Mouse (Mus musculus) lung, embryonic 14.5 days (tissue): Measurements from ENCODE around the gene Crybb2. TPM values are rescaled to one million over a fixed set of nuclear protein-coding genes. Genes with fewer than 3 reads are reported as not detected.

ENCODE experiments used
- ATAC-seq: fragments of 200-750 bp; cut with Nextera tagmentation; 2 replicates; pipeline ENCODE4 v1.8.0; 2017; ENCODE audit warnings: mild to moderate bottlenecking, moderate TSS enrichment, moderate library complexity; ENCODE audit not compliant: insufficient read depth
- DNase-seq: peaks from one replicate; pipeline ENCODE4 v3.0.0-alpha.2; 2015
- H3K27ac ChIP-seq: fragments of 300-500 bp; sonication (generic); 2 replicates; pipeline ENCODE4 v1.5.1; 2014; ENCODE audit warnings: low read depth, mild to moderate bottlenecking, moderate library complexity
- H3K27me3 ChIP-seq: fragments of 300-500 bp; sonication (generic); 2 replicates; pipeline ENCODE4 v1.6.1; 2014; ENCODE audit warnings: low read length, control low read depth; ENCODE audit not compliant: insufficient read depth
- H3K36me3 ChIP-seq: fragments of 300-500 bp; sonication (generic); 2 replicates; pipeline ENCODE4 v1.6.1; 2014; ENCODE audit warnings: control low read depth; ENCODE audit not compliant: insufficient read depth
- H3K4me1 ChIP-seq: fragments of 300-500 bp; sonication (generic); 2 replicates; pipeline ENCODE4 v1.6.1; 2014; ENCODE audit warnings: antibody characterized with exemption, control low read depth; ENCODE audit not compliant: insufficient read depth
- H3K4me2 ChIP-seq: fragments of 300-500 bp; sonication (generic); 2 replicates; pipeline ENCODE4 v1.6.1; 2014; ENCODE audit warnings: mild to moderate bottlenecking
- H3K4me3 ChIP-seq: fragments of 300-500 bp; sonication (generic); 2 replicates; pipeline ENCODE4 v1.5.1; 2014; ENCODE audit warnings: low read depth, low read length
- H3K9ac ChIP-seq: fragments of 300-500 bp; sonication (generic); 2 replicates; pipeline ENCODE4 v1.6.1; 2014
- H3K9me3 ChIP-seq: fragments of 300-500 bp; sonication (generic); 2 replicates; pipeline ENCODE4 v1.6.1; 2016; ENCODE audit warnings: low read depth, low read length, control low read depth
- CTCF ChIP-seq: IDR thresholded peaks from 2 replicates; pipeline ENCODE4 v1.5.1; 2016; ENCODE audit warnings: antibody characterized with exemption, low read depth
- WGBS: fragments of 180-500 bp; shearing (Covaris S2); extraction: QIAGEN DNeasy Blood & Tissue Kit; methylation state at CpG from one replicate; pipeline ENCODE4 v1.1.7; 2014; 5-methylcytosine and 5-hydroxymethylcytosine counted together
- polyA plus RNA-seq: library from polyadenylated mRNA; unstranded; fragments of >200 nt; fragmentation: Nextera tagmentation; extraction: Ambion mirVana; gene quantifications from 2 replicates; pipeline ENCODE4 v1.2.1, GENCODE M21; 2014

The Crybb2 gene
- polyA plus RNA-seq, 1 experiment from 2014 or later = not detected

DNA sequence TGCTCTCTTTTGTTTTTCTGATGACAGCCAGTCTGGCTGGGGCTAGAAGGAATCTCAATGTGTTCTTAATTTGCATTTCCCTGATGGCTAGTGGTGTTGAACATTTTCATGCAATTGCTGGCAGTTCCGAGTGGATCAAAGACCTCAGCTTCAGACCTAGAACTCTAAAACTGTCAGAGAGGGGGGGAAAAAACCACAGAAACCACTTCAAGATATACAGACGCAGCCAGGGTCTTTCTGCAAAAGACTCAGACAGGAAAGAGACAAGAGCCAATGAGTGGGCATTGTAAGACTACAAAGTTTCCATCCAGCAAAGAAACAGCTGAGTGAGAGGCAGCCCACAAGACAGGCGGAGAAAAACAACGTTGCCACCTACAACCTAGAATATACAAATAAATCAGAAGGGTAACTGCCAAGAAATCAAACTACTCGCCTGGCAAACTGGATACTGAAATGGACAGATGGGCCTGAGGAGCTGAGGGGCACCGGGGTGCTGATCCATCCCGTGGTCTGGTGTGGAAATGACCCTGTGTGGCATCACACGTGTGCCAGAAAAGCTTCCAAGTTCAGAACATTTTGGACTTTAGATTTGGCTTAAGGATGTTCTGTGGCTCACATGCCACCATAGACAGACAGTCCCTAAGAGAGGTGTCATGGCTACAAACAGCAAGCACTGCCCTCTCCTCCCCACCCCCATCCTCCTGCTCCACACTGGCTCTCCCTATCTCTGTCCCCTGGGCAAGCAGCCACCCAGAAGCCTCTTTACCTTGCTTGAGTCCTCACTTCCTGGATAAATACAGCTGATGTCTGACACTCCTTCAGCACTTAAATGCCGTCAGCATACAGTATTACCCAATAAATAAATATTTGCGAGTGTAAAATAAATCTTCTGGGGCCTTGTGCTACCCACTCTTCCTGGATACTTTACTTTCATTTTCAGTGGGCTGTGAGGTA is 34.5 kb downstream of the Crybb2 start:
- peak; percentile 66 for ATAC-seq
- TF ChIP-seq CTCF = no peak
- Histone ChIP-seq H3K4me2 (peak overlapping the region; percentile 23; the same call in 1 of the 2 replicates), H3K9me3 (no peaks in the 10 kb centered on the region), H3K27me3 (no peaks in the 10 kb centered on the region), H3K4me3 (no peak overlapping the region), H3K4me1 (peaks cover 17% of the 10 kb centered on the region), H3K36me3 (no peaks in the 10 kb centered on the region), H3K9ac (no peak overlapping the region), H3K27ac (peak overlapping the region; percentile 67)
- peak; percentile 64 for DNase-seq
- 35% methylated on average over 10 of the region's 10 CpGs for WGBS

DNA sequence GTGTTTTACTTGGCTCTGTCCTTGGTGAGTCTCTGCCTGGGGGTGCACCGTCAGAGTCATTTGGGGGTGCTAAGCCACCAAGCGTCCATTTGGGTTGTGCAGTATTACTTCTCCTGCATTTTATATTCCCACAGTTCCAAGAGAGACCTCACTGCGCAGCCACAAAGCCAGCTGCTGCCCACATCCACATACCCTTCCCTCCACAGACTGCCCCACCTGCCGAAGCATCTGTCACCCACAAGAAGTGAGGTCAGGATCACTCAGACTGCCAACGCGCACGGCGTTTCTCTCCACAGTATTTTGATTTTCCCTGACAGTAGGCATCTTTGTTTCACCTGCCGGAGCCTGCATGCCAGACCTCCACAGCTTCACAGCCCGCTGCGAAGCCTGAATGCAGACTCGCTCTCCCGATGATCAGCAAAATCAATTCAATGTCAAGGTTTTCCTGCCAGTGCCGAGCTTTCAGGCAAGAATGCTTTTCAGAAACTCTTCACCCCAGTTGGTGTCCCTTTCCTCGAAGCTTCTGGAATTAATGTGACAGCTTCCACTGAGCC is 38.6 kb downstream of the Crybb2 start:
- WGBS = 62% methylated on average over 15 of the region's 15 CpGs
- TF ChIP-seq CTCF = no peak
- no peaks in the 10 kb centered on the region for H3K9me3 ChIP-seq

DNA sequence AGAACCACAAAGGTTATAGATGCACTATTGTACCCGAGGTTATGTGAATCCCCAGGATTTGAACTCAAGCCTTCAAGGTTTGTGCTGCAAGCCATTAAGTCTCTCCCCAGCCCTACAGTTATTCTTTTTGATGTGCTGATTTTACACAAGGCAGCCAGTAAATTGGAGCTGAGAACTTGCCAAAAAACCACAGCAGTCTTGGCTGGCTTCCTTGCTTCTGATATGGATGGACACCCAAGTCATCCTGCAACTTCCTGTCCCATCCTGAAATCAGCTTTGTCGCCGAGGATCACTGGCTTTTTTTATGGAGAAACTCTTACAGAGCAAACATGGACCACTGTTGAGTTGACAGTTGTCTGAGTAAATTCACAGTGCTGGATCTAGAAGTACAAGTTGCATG is 39.8 kb downstream of the Crybb2 start:
- no peak overlapping the region for H3K9ac ChIP-seq
- no peaks in the 10 kb centered on the region for H3K9me3 ChIP-seq
- WGBS = 42% methylated on average over 3 of the region's 3 CpGs
- H3K4me2 ChIP-seq = no peak overlapping the region
- DNase-seq (peak; percentile 87), ATAC-seq (no peak)
- no peaks in the 10 kb centered on the region for H3K36me3 ChIP-seq
- H3K27me3 ChIP-seq = no peaks in the 10 kb centered on the region
- TF ChIP-seq CTCF = no peak
- peaks cover 7% of the 10 kb centered on the region for H3K4me1 ChIP-seq
- H3K4me3 ChIP-seq = no peak overlapping the region
- no peak overlapping the region for H3K27ac ChIP-seq

More for the DNA sequence above, 38.6 kb downstream of the Crybb2 start:
- Histone ChIP-seq H3K4me1 (peaks cover 15% of the 10 kb centered on the region), H3K27me3 (no peaks in the 10 kb centered on the region), H3K4me3 (no peak overlapping the region), H3K27ac (no peak overlapping the region), H3K36me3 (no peaks in the 10 kb centered on the region), H3K4me2 (no peak overlapping the region), H3K9ac (no peak overlapping the region)
- no peak for DNase-seq
- ATAC-seq = no peak

DNA sequence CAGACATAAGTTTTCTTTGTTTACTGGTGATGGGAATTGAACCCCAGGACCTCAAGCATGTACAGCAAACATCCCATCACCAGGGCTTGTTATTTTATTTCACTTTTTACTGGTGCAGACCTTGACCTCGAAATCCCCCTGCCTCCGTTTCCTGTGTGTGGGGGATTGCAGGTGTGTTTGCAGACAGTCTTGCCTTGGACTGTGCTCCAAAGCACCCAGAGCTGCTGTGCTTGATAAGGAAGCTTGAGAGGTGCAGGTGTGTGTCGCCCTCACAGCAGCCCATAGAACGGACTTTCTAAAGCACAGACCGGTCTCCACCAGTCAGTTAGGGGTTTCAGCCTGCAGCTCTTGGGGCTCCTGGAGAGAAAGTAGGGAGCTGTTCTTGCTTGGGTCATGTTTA is 43.2 kb downstream of the Crybb2 start:
- no peak for TF ChIP-seq CTCF
- no peak for ATAC-seq
- Histone ChIP-seq H3K4me2 (no peak overlapping the region), H3K36me3 (no peaks in the 10 kb centered on the region), H3K27ac (no peak overlapping the region), H3K27me3 (no peaks in the 10 kb centered on the region), H3K9me3 (no peaks in the 10 kb centered on the region), H3K4me1 (peaks cover 5% of the 10 kb centered on the region; the same call in 1 of the 2 replicates), H3K9ac (no peak overlapping the region), H3K4me3 (no peak overlapping the region)
- DNase-seq = no peak
- 58% methylated on average over 5 of the region's 5 CpGs for WGBS

DNA sequence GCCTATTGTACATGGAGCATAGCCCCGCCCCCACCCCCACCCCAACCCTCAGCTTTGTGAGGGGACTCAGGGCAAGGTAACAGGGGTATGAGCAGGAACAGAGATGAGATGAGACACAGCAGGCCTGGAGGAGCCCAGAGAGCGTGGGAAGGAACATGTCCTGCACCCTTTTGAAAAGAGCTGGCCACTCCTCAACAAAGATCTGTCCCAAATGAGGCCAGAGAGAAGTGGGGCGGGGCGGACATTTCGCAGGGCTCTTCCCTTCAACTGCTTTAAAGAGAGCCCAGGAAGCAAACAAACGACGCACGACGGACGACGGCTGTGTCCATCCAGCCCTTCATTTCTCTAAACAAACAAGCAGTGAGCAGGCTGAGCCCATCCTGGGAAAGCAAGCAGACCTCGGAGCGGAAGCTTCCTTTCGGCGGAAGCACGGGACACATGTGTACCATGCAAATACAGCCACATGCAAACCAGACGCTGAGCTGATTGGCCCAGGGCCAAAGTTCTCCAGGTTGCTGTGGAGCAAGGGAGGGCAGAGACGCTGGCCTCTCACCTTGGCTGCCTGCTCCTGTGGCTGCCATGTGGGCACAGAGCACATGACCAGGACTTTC is 45.7 kb downstream of the Crybb2 start:
- Histone ChIP-seq H3K4me1 (peaks cover 5% of the 10 kb centered on the region; the same call in 1 of the 2 replicates), H3K4me3 (no peak overlapping the region; the same call in 1 of the 2 replicates), H3K27me3 (no peaks in the 10 kb centered on the region), H3K4me2 (peak overlapping the region; percentile 43), H3K36me3 (no peaks in the 10 kb centered on the region), H3K9ac (peak overlapping the region; percentile 27; the same call in 1 of the 2 replicates), H3K9me3 (no peaks in the 10 kb centered on the region), H3K27ac (peak overlapping the region; percentile 67)
- DNase-seq = peak; percentile 85
- peak; percentile 81 for ATAC-seq
- WGBS = 12% methylated on average over 18 of the region's 18 CpGs
- TF ChIP-seq CTCF = no peak

DNA sequence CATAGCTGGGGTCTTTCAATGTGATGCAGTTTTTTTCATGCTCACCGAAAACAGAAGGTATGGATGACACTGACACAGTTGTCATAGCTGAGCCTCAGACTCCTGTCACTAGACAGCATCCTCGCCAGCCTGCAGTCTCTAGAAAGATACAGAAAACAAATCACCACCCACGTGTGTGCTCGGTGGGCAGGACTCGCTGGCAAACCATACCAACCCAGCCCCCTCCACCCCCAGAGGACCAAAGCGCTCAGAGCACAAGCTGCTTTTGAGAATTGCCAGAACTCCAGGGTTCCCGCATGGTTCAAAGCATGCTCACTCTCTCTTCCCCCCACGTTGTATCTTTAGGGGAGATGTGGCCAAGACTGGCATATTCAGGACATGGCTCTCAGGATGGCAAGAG is 51.7 kb downstream of the Crybb2 start:
- no peak overlapping the region for H3K4me2 ChIP-seq
- 54% methylated on average over 8 of the region's 8 CpGs for WGBS

DNA sequence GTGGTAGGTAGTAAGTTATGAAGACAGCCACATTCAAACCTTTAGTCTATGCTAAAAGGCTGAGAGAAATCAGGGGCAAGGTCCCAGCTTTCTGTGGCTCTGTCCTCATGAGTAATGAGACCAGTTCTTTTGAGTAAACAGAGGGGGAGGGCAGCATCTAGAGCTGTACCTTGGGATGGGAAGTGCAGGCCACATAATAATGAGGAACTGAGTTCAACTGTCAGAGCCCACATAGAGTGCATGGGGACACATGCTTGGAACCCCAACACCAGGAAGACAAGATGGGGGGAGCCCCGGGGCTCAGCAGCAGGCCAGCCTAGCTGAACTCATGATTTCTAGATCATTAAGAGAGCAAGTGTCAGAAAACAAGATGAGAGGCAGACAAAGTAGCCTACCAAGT is 52.9 kb downstream of the Crybb2 start:
- WGBS = 96% methylated on average over 1 of the region's 1 CpGs
- Histone ChIP-seq H3K4me2 (no peak overlapping the region), H3K9me3 (no peaks in the 10 kb centered on the region), H3K4me3 (no peak overlapping the region), H3K9ac (no peak overlapping the region), H3K36me3 (no peaks in the 10 kb centered on the region), H3K27me3 (no peaks in the 10 kb centered on the region), H3K4me1 (peaks cover 11% of the 10 kb centered on the region), H3K27ac (no peak overlapping the region)
- TF ChIP-seq CTCF = no peak
- ATAC-seq (no peak), DNase-seq (no peak)

More for the DNA sequence above, 51.7 kb downstream of the Crybb2 start:
- H3K27ac ChIP-seq = no peak overlapping the region
- no peak for DNase-seq
- H3K4me1 ChIP-seq = peaks cover 11% of the 10 kb centered on the region
- H3K9me3 ChIP-seq = no peaks in the 10 kb centered on the region
- H3K27me3 ChIP-seq = no peaks in the 10 kb centered on the region
- TF ChIP-seq CTCF = no peak
- no peak for ATAC-seq
- H3K4me3 ChIP-seq = no peak overlapping the region
- no peaks in the 10 kb centered on the region for H3K36me3 ChIP-seq
- no peak overlapping the region for H3K9ac ChIP-seq
